Mouse (Mus musculus) T-helper 1 cell (primary cell): ENCODE data around the gene Ttll12.

ENCODE experiments used
- in situ Hi-C: fragments of 300-600 bp; cut with MboI, MseI; formaldehyde crosslinking; loops from one replicate; pipeline ENCODE4 v1.15.1; 2025; ENCODE audit warnings: high pct_unique_total_duplicates

The Ttll12 gene

DNA sequence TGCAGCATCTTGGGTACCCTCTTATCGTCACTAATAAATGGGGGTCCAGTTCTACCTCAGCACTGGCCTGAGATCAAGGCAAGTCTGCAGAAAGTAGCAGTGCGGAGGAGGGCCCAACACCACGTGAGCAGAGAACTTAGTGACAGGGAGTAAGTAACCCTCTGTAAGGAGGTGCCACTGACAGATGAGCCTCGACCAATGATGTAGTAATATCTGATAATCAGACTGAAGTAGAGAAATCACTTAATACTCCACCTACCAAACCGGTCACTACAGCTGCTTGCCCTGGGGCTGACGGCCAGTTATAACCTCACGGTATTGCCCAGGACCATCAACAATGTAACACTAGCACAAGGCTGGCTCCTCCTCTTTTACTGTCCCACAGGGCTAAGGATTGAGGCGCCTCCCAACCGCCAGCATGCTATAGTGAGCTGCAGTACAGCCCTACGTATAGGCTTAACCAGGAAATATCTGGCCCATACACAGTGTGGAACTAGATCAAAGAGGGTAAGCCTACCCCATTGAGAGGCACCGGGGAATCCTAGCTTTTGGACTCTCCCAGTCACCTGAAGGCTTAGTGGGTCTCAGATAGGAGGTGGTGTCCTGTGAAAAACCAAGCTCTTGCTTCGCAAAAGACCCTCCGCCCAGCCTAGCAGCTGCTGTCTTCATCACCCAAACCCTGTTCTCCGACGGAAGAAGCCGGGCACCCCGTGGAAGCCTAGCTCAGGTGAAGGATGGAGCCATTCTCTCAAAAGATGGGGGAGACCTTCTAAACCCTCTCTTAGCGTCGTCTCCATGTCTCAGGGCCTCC lies 1.1 kb downstream of the Ttll12 start:
- in situ Hi-C loops, result no loop called here

DNA sequence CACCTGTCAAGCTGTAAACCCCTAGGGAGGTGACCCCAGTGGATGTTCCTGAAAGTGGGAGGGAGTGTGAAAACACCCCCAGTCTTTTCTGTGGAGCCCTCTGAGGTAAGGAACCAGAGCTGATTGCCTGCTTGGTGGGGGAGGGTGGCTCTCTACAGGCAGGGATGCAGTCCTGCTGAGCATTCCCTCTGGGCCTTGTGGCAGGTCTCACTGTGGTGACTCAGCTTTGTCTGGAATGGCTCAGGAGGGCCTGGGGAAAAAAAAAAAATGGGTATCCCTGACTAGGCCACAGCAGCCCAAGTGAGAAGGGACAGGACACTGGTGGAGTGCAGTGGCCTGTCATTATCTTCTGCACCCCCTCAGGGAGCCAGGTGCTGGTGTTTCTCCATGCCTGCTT lies 1.8 kb downstream of the Ttll12 start:
- in situ Hi-C loops, result no loop called here

DNA sequence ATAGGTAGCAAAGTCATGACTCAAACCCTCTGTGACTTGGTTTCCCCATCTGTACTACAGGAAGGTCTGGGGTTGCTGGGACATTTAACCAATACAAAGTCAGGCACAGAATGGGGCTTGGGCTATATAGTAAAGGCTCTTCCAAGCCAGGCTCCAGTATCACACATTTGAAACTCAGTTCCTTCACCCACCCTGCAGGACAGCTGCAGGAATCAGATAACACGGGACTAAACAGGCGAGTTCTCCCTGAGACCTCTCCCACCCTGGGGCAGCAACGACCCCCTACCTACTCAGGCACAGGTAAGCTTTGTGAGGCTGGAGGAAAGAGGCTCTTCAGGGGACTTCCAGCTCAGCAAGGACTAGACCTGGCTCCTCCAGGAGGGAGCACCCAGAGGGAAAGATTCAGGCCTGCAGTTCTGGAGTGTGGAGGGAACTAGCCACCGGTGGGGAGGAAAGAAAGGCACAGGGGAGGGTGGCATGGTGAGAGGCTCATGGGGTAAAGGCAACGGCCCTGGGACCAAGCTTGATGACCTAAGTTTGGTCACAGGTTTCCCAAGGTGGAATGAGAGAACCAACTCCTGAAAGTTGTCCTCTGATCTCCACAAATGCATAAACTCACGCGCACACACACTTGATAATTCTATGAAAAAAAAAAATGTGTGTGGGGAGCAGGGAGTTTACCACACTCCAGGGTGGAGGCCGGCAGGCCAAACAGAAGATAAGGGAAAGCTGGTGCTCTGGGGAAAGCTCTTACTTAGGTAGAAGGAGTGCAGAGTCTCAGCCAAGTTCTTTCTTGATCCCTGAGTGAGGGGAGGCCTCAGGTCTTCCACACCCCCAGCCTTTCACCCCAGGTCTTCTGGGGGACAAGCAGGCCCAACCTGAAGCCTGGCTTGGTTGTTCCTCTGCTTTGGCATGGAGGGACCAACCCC lies 2.4 kb downstream of the Ttll12 start:
- in situ Hi-C loops, result no loop called here

DNA sequence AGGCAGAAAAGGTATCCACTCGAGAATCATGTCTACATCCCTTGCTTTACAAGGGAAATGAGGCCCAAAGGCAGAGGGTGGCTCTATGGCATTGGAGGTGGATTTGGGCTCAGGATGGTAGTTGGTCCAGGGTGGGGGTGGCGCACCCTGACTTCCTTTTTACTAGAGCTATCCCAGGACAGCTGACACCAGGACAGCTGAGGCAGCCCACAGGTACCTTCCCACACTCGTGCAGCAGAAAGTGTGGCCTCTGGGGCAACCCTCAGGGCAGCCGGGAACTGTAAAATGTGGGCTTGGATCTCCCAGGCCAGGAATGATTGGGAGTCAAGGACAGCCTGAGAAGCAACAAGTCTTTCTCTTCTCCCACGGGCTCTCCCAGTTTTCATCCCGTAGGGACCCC lies 3.2 kb downstream of the Ttll12 start:
- in situ Hi-C loops, result no loop called here

DNA sequence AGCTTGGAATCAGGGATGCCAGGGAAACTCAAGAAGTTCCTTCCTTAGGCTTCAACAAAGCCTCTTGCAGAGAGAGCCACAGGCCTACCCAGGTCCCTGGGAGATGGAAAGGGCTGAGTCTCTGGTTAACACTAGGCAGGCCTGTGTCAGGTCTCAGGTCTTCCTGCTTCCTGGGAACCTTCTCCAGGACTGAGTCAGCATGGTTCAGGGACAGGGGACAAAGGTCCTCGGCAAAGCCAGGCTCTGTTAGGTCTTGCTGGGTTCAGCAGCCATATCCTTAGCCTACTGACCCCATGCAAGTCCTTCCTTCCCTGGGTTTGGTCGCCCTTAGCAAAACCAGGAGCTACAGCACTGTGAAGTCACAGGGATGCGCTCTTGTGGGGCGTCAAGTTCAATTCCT lies 4.1 kb downstream of the Ttll12 start:
- in situ Hi-C loops, result no loop called here

DNA sequence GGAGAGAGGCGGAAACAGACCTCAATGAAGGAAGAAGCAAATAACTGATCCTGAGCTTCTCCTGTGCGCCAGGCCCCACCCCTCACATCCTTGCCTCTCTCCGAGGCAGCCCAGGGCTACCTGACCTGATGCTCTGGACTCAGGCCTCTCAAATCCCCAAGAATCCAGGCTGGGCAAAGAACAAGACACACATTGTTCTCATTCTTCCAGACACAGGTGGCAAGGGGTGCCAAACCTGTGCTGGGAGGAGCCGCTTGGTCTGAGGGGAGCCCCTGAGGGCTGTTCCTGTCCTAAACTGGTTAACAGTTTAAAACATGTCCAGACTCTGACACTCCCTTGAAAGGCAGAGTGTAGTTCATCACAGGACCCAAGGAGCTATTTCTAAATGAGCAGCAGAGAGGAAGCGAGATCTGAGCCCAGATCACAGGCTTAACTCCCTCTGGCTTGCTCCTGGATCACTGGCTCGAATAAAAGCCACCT lies 10.2 kb downstream of the Ttll12 start:
- in situ Hi-C loops, result no loop called here

DNA sequence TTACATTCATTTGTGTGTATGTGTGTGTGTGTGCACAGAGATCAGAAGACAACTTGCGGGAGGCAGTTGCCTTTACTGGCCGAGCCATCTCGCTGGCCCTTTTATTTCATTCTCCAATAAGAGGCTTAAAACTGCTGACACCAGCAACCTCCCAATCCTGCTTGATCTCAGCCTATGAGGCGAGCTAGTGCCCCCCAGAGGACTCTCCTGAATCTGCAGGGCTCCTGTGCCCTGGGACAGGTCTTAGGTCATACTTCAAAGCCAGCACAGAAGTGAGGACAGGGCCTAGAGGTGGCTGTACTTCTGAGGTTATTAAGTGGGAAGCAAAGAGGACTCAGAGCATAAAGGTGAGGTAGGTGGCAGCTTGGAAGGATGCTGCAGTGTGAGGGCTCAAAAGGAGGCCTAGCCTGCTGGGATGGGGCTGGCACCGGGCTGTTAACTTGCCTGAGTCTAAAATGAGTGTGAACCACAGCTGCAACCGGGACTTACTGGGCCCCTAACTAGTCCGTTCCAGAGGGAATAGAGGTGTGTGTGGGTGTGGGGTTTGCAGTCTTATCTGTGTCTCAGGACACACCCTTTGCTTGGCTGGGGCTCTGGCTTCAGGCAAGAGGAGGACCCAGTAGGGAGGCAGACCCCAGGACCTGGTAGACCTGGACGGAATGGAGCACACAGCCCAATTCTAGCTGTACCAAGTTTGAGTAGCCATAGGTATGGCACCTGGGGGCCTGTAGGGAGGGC lies 11.4 kb downstream of the Ttll12 start:
- in situ Hi-C loops, result no loop called here

DNA sequence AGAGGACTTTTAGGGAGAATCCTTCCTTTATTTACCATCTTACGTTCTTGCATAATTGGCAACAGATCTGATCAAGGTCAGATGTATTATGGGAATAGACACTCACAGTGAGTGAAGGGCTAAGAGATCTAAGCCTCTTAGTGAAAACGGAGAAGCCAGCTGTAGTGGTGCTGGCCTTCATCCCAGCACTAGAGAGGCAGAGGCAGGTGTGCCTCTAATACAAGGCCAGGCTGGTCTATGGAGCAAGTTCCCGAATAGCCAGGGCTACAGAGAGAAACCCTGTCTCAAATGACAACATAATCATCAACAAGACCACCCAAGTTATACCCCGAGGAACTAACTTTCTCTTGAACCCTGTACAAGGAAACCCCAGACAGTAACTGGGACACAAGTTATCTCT lies 12.0 kb downstream of the Ttll12 start:
- in situ Hi-C loops, result no loop called here

DNA sequence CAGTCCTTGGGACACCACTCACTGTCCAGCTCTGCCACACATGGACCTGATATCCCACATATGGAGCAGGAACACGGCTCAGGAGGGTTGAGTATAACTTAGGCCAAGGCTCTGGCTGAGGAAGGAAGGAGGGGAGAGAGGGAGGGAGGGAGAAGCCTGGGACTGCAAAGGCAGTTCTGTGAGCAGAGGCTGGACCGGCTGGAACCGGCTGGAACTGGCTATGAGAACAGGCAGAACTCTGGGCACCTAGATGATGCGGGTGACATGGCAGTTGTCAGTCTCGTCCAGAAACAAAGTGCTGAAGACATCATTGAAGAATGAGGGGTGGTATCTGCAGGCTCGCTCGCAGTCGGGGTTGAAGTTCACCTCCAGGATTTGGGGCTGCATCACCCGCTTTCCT lies 18.3 kb downstream of the Ttll12 start:
- in situ Hi-C loops, result no loop called here

DNA sequence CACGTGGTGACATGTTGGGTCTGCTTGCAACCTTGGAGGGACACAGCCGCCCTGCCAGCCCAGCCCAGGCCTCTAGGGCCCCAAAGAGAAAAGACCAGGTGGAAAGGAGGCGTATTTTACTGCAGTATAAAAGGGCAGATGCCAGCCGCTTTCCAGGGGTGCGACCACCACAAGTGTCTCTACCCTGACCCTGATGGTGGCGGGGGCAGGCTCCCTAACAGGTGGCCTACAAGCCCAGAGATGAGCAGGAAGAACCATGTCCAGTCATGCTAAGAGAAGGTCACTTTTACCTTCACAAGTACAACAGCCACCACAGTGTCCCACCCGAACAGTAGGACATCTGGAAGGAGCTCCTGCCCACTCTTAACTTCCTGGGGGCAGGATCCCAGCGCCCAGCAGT lies 19.4 kb downstream of the Ttll12 start:
- in situ Hi-C loops, result no loop called here

DNA sequence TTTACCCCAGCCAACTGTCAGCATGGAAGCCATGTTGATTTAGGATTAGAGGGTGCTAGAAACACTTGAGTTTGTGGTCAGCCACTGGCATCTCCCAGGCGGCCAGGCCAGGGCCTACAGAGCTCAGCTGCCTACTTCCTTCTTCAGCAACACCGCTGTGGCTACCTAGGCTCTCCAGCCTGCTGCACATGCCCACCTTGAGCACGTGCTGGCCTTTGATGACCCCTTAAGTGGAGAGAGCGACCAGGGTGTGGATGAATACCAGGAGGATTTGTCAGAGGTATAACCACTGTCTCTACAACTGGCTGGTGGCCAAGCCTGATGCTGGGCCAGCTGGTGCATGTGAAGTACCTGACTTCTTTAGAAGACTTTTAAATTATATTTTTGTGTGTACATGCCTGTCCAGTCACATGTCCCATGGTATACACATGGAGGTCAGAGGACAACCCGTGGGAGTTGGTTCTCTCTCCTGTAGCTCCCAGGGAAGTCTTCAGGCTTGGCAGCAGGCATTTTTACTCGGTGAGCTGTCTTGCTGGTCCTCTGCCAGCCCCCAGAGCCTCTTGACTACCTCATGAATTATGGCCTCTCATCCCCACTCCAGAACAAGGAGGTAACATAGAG lies 20.1 kb downstream of the Ttll12 start:
- in situ Hi-C loops, result no loop called here

DNA sequence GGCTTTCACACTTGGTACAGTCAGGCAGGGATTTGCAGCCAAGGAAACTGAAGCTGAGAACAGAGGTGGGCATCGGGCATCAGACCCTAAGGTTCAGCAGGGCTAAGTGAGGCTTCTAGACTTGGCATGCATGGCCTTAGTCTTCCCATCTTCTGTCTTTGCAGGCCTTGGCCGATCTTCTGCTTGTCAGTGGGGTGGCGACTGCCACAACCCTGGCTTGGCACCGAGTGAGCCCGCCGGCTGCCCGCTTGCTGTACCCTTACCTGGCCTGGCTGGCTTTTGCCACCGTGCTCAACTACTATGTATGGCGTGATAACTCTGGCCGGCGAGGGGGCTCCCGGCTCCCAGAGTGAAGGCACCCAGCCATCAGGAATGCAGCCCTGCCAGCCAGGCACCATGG lies 21.4 kb downstream of the Ttll12 start:
- in situ Hi-C loops, result no loop called here

DNA sequence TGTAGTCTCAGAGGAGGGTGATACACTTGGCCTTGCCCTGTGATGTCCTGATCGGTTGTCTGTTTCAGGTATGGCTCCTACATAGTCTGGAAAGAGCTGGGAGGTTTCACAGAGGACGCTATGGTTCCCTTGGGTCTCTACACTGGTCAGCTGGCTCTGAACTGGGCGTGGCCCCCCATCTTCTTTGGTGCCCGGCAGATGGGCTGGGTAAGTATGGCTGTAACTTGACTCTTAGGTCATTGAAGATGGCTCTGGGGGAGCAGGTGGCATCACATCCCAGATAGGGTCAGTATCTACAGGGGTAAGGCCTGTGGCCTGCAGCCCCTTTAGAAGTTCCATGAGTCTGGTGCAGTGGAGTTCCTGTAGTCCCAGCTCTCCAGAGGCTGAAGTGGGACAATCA lies 22.8 kb downstream of the Ttll12 start:
- in situ Hi-C loops, result no loop called here

DNA sequence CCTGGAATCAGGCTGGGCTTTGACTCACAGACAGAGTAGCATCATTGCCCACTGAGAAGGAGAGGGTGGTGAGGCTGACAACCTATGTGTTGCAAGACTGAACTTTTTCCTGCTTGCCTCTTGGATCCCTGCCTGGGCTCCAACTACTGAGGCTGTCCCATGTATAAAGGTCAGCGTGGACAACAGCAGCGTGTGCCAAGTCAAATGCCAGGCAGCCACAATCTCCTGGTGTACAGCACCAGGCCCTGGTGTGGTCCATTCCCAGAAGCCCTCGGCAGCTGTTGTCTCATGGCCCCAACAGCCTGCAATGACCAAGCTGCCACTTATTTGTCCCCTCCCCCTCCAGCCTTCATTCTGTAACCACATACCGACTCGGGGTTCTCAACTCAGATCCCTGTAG lies 23.3 kb downstream of the Ttll12 start:
- in situ Hi-C loops, result no loop called here

DNA sequence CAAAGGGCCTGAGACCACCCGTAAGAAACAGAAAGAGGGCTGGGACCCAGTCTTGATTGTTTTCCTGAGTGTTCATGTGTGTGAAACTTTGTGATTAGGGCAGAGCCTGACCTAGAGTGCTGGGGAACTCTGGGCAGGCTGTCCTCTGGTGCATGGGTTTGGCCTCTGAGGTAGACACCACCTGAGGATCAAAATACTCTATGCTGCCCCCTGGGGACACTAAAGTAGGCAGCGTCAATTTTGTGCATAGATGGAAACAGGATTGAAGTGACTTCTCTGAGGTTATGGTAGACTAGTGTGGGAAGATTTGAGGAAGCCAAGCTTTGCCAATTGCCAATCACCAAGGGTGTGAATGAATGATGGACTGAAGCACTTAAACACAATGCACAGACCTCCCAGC lies 24.3 kb downstream of the Ttll12 start:
- in situ Hi-C loops, result no loop called here

DNA sequence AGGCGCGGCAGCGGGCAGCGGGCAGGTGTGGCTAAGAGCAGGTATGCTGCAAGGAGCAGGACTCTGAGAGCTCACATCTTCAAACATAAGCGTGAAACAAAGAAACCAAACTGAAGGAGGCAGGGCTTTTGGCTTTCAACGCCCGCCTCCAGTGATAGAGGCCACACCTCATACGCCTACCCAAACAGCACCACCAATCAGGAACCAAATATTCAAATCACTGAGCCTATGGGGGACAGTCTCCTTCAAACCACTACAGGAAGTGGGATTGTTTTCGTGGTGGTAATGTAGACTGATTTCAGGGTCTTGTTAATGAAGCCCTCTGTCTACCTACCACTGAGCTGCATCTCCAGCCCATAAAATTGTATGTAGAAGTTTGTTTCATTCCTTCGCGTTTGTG lies 25.3 kb downstream of the Ttll12 start:
- in situ Hi-C loops, result no loop called here

DNA sequence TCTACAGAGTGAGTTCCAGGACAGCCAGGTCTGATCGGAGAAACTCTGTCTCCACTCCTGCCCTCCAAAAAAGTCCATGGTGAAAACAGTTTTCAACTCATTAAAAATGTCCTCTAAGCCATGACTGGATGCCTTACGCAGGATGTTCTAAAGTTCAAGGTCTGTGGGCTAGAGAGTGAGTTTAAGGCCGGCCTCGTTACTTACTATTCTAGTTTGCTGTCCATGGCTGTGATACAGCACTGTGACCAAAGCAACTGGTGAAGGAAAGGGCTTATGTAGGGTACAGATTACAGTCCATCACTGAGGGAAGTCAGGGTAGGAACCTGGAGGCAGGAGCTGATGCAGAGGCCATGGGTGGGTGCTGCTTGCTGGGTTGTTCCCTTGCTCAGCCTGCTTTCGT lies 26.4 kb downstream of the Ttll12 start:
- in situ Hi-C loops, result no loop called here

DNA sequence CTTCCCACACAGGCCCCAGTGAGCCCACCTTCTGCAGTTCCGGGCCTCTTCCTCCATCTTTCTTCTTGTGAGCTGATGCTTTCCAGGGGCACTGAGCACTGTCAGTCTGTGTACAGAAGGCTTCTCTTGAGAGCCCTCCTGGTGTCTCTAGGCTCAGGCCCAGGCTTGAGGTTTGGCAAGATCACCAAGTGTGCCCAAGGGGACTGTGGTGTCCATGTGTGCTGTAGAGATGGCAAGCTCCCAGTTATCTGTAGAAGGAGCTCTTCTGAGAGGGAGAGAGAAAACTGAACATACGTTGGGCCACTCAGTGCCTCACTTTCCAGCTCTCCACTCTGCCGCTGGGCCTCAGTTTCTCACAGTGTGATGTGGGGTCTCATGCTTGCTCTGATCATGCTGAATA lies 27.2 kb downstream of the Ttll12 start:
- in situ Hi-C loops, result no loop called here

DNA sequence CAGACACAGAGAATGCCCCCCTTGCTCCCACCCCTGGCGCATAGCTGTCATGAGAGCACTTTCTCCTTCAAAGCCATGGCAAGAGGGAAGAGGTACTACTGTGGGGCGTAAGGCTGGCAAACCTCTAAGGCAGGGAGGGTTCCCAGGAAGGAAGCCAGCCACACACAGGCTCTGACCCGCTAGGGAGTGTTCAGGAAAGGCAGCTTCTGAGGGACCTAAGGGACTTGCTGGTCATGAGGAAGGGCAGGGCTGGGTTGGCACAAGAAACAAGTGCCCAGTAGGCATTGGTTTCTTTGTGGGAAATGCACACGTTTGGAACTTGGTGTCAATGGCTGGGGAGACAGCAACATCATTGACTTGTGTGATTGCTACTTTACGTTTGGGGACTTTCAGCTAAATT lies 29.0 kb downstream of the Ttll12 start:
- in situ Hi-C loops, result no loop called here

DNA sequence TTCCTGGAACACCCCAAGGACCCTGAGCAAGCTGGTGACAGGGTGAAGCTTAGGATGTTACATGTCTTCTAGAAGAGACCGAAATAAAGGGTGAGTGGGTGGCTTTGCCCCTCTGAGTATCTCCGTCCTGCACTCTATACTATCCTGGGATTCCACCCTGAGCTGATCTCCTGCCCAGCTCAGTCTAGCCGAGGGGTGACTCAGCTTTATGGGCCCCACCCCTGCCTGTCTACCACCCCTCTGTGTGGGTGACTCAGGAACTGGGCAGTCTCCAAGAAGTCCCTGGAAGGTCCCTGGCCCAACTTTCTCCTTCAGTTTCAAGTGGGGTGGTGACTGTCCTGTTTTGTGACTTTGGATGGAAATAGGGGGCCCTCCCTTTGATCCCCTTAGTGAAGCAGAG lies 29.5 kb downstream of the Ttll12 start:
- in situ Hi-C loops, result no loop called here

DNA sequence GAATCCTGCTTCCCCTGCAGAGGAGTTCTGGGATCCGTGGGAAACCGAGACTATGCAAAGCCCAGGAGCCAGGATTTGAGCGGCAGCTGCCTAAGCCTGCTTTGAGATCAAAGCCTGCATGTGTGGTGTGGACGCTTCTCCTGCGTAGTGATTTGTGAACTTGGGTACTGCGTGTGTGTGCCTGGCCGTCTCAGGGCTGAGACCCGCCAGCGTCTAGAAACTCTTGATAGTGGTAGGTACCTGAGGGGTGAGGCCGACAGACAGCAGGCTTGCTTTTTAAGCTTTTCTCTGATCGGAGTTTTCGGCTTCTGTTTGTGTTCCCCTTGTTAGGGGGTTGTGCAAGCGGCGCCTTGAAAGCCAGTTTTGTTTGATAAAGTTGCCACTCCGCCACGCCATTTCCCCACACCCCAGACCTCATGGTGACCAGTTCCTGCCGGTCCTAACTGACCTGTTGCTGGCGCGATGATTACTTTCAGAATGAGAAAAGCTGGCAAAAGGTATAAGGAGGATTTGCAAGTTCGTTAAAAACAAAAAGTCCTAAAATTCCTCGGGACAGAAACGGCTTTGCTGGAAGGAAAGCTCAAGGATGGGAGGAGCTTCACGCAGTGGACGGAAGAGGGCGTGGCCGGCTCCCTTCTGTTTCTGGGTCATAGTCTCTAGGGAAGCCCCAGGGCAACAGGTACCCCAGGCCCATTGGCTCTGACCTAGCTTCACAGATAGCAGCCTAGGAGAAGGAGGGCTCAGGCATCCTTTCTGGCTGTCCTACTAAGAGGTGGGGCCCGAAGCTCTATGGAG lies 30.9 kb downstream of the Ttll12 start:
- in situ Hi-C loops, result no loop called here
